Mouse (Mus musculus): ENCODE measurements around the gene Arel1.

DNA sequence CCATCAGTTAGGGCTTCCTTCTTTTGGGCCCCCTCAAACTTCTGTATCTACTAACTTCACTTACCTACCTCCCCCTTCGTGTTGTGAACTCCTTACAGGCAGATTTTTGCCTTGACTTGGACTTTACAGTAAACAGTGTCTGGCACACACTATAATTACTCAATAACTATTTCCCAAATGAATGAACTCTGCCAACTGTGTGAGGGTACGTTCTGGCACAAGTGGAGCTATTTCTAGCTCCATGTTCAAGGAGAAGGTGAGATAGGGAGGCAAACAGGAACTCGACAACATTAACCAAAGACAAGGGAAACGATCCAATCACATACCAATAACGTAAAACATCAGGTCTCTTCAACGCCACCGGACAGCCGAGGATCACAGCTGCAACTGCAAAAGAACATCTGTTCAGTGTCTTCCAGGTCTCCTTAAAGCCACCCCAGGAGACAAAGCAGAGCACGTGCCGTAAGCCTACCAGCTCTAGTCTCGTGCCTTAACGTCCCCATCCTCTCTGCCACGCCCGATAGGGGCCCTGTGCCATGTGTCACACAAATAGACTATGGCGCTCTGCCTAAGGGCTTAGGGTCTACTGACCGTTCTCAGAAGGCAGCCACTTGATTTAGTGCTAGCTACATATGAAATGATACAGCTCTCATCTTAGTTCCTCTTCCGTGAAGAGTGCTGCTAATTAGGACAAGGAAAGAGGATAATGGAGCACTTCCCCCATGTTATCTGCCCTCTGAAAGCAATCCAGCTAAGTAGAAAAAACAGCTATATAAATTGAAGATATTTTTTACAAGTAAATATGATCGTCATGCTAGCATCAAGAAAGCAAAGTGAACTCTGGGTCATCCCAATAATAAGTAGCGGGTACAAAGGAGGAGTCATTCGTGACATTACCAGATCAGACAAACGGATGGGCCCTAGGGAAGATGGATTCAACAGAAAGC, 27.4 kb downstream of the Arel1 start:
- TF ChIP-seq POLR2A (IDR thresholded peaks at IDR 0.05; ENCODE audit: borderline replicate concordance, control insufficient read depth, low read depth, low read length) (no peak), CTCF (IDR thresholded peaks at IDR 0.05; ENCODE audit: control insufficient read depth, insufficient read depth, low read length) (no peak)

All from bone marrow, adult 2 months (tissue).